Mouse (Mus musculus): ENCODE measurements at regions not wholly inside any gene's neighbourhood (a gene's known extent, or its start where the extent isn't known, plus 50 kb on each side); places are given as distances from the start of the nearest gene placed in this dataset.

DNA sequence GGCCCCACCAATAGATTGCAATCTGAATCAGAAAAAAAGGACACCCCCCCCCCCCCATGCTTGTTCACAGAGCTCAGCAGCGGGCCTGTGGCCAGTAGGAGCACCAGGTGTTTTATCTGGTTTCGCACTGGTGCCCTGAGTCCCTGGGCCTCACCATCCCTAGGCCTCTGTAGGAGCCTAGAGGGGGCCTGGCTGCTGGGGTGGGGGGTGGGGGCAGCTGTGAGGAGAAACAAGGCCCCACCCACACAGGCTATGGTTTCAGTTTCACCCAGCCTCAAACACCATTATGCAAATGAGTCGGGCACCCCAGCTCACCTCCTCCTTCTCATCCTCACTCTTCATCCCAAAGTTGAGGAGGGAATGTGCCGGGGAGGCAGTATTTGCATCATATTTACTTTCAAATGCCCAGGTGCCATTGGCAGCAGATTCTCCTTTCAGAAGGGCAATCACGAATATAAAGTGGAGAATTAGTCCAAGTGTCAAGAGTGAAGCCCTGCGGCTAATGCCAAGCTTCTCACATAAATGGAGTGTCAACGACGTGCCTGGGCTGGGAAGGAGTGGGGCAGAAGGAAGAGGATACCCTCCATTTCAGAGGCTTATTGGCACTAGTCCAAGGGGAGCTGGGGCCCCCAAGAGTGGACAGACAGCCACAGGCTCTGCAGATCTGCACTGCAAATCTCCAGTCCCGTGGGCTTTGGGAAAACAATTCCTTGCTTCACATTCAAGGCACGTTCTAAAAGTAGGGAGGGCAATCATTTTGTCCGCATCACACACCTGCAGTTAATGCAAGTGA lies 187.7 kb upstream of the Spdye4c start:
- DNase-seq: no peak

GRCm38 (mm10) chr2:128404405-128404804 lies 186.6 kb upstream of the Spdye4c start:
- no peak for DNase-seq

GRCm38 (mm10) chr2:128407076-128407475 lies 183.9 kb upstream of the Spdye4c start:
- DNase-seq: no peak

DNA sequence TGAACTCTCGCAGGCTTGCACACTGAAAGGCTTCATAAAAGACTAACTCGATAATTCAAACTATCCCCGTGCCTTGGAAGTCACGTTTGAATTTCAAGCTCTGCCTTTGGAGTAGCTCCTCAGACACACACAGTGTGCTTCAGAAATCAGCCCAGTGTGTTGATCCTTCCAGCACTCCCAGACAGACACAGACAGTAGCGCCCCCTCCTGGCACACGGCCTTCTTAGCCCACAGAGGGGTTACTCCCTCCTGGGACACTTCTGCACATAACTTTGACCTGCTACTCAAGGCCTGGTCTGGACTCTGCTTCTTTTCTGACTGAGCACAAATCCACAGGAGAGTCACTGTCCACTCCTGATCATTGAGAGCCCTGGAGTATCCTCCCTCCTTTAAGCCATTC lies 182.3 kb upstream of the Spdye4c start:
- peak; percentile 58 to 59 for DNase-seq

DNA sequence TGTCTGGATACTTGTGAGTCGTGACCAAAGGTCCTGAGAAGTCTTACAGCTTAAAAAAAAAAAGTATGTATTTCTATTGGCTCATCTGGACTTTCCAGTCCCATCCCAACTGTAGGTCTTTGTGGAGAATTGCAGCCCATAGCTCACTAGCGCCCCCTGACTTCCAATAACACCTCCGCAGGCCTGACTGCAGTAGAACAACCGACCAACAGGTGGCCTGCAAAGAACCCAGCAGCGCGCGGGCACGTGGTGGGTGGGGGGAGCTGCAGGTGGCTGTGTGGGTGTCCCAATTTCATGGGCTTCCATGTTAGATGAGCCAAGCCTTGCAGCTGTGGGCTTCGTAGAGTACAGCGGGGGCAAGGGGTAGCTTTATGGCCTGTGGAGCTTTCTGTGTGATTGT lies 178.7 kb upstream of the Spdye4c start:
- peak; percentile 64 to 79 for DNase-seq

DNA sequence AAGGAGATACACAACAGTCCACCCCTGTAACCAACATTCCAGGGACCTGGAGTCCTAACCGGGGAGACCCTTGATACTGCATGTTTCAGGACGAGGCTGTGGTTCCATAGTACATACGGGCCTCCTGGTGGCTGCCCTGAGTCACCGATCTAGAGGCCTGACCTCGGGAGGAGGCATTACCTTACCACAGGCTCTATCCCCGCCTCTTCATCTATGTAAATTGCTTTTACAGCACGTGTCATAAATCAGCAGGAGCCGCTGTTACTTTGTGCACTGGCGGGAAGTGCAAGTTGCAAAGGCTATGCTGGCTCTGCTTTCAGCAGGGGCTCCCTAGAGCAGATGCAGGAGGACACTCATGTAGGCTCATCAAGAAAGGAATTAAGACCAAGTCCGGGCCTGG lies 178.0 kb upstream of the Spdye4c start:
- no peak for DNase-seq

- DNase-seq: no peak
These were observed 176.3 kb upstream of the Spdye4c start for GRCm38 (mm10) chr2:128414588-128415240.

DNA sequence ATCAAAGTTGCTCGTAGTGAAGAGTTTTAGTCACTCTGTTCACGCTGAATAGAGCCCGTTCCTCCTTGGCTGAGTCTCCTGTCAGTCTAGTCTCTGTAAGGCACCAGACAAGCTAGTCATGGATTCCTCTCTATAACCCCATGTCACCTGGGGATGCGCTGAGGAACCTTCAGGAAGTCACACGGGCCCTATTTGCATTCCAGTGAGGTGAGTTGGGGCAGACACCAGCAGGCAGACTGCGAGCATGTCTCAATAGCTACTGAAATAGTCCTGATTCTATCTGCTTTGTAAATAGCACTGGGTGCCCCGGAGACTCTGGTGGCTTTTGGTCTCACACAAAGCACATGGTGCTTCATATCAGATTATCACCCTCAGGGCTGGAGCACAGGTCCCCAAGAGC lies 174.6 kb upstream of the Spdye4c start:
- DNase-seq: no peak

DNA sequence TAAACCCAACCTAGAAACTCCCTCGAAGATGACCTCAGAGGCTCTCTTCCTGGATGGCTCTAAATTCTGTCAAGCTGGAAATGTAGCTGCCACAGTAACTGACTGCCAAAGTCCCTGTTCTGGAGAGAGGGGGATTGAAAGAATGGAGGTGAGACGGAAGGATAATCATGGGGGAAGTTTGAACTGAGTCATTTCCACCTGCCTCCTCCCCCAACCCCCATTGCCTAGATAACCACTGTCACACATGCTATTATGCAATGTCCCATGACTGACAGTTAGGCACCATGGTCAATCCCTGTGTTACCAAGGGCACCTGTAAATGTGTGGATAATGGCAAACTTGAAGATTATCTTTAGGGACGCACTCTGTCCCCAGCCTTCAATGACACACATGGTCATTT lies 172.0 kb upstream of the Spdye4c start:
- no peak for DNase-seq

- DNase-seq: no peak
These were observed 170.6 kb upstream of the Spdye4c start for GRCm38 (mm10) chr2:128420406-128420805.

- no peak for DNase-seq
These were observed 168.3 kb upstream of the Spdye4c start for GRCm38 (mm10) chr2:128422677-128423076.

DNA sequence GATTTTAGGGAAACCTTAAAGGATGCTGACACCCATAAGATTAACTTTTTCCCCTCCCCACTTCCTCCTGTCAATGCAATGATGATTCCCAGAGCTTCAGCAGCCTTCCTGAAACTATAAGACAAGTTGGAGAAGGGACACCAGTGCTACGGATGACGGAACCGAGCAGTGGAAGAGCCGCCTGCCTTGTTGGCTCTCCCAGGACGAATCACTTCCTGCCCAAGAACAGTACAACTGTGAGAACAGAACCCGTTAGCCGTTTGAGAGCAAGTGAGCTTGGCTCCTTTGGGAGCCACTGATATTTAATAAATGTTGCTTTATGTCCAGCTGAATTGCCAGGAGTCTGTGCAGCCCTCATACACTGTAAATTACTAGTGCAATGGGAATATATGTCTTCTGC lies 166.8 kb upstream of the Spdye4c start:
- DNase-seq: no peak

DNA sequence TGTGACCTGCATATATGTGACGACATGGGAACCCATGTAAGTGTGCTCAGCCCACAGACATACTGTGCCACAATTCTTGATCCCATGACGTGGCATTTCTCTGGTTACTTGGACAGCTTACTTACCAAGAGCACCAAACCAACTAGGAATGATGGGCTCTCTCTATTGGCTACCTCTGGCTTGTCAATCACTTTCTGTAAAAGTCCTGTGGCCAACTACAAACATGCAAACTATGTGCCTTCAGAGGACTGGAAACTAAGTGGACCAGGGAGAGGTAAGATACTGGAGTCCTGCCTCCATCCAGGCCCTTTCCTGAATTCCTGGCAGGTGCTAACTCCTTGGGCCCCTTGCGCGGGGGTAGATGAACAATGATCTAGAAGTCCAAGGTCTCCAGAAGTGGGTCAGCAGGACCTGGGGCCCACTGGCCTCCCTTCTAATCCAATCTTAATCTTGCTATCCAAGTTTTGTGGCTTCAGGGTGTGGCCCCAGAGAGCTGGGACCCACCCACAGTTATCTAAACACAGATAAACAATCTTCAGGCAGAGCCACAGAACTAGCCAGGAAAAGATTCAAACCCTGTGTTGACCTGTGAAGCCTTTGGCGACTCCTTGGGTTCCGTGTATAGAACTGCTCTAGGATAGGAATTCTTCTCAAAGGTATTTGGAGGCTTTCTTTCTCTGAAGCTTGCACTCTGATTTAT lies 163.7 kb upstream of the Spdye4c start:
- DNase-seq: no peak

DNA sequence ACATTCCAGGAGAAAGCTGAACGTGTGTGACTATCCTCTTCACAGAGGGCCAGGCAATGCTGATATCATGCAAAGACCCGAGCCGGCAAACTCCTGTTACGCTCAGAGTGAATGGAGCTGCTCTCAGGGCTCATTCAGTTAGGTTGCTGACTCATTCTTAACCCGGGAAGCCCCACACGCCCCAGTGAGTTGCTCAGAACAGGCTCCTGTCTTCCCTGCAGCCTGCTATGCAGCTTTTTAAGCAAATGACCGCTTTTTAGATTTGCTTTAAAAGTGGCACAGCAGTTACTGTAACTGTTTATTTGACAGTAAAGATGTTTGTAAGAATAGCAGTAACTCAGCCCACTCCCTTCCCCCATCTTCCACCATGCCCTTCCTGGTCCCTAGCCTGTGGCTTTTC lies 162.9 kb upstream of the Spdye4c start:
- DNase-seq: no peak

- DNase-seq: peak; percentile 54 to 75
These were observed 162.1 kb upstream of the Spdye4c start for GRCm38 (mm10) chr2:128428651-128429633.

DNA sequence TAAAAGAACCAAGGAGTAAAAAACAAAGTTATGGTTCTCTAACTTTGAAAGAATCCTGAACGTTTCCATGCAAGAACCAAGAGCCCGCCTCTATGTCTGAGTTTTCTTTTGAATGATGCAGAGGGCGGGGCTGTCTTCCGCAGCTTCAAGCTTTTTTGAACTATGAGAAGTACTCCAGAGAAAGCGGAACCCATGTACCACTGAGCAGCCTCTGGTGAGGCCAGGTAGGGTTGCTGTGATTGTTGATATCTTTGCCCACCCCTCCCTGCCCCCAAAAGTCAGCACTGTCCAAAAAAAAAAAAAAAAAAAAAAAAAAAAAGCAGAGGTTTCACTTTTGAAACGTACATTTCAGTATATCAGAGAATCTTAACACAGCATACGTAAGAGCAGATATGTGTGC lies 161.2 kb upstream of the Spdye4c start:
- no peak for DNase-seq

DNA sequence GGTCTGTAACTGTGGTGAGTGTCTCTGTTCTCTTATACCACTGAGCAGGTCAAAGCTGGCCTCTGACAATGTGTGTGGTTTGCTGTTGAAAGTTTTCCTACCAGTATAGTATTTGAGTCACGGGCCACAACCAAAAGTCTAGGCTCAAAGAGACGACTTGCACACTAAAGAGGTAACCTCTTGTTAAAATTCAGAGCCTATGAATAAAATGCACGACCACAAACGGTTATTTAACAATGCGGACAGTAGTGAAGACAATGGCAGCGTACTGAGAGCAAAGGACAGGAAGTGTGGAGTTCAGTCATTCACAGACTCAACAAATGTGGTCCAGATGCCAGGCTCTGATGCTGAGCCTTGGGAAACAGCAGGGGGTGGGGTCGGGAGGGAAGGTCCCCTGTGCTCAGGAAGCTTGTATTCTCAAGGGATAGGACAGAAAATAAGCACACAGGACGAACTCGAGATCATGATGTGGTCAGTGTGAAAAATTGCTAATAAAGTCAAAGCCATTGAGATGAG lies 160.2 kb upstream of the Spdye4c start:
- DNase-seq: no peak

DNA sequence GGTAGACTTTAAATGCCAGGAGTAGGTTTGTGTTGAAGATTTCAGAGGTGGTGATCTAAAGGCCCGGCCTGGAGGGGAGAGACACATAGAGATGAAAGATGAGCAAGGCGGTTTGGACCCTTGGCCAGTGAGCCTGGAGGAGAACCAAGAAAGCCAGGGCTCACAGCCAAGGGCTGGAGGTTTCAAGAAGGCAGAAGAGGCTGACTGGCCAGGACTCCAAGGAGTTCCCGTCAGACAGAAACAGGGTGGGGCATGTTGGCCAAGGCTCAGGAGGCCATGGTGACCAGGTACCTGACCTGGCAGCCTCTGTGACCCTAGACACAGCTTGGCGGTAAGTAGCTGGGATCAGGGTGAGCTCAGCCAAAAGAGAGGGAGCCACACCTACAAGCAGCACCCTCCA lies 159.3 kb upstream of the Spdye4c start:
- peak; percentile 30 to 51 for DNase-seq

DNA sequence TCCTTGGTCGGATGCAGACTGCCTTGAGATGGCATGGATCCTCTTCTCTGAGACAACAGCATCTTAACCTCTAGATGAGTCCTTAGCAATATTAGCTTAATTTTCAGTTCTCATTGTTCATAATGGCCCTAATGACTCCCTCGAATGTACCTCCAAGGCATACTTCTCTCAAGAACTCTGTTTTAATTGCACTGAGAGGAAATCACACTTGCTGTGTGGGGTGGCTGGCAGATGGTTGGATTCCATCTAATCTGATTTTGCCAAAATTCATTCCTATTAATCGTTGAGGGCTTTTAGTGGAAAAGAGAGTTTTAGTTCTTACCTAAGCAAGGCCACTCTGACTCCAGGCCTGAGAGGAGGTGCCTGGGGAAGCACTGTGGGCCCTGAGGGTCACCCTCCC lies 158.3 kb upstream of the Spdye4c start:
- no peak for DNase-seq

DNA sequence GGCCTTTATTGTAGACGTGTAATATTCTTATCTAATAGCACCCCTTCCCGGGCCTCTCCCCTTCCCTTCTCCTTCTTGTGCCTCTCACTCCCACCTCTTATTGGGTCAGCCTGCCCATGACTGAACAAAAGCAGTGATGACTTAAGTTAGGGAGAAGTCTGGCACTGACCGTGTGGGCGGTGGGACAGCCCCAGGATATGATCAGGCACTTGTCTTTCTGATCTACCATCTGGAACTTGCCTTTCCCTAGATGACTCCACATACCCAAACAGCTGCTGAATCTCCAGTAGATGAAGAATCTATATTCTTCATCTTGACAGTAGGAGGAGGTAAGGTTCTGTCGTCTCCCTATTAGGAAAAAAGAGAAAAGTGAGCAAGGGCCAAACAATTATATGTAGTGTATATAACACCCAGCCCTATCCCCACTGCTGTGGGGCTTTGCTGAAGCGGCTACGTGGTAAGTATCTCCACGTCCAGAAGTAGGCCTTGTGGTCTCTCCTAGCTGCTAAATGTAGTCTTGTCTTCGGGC lies 157.4 kb upstream of the Spdye4c start:
- no peak for DNase-seq

- no peak for DNase-seq
These were observed 156.6 kb upstream of the Spdye4c start for GRCm38 (mm10) chr2:128434200-128434977.

All from kidney, postnatal 25 days (tissue).